Mouse (Mus musculus) adrenal gland, adult 8-10 months (tissue): ENCODE data around the gene Spem2. TPM values are rescaled to one million over a fixed set of nuclear protein-coding genes. Genes with fewer than 3 reads are reported as not detected.

Experiments
- DNase-seq: peaks from one replicate; pipeline ENCODE4 v3.0.0; 2022
- total RNA-seq, 4 experiments: library from RNA; stranded (reverse); gene quantifications; 2 replicates each; pipeline ENCODE4 v1.2.4; 2022

The Spem2 gene
- total RNA-seq, 4 experiments from 2014 or later = not detected

DNA sequence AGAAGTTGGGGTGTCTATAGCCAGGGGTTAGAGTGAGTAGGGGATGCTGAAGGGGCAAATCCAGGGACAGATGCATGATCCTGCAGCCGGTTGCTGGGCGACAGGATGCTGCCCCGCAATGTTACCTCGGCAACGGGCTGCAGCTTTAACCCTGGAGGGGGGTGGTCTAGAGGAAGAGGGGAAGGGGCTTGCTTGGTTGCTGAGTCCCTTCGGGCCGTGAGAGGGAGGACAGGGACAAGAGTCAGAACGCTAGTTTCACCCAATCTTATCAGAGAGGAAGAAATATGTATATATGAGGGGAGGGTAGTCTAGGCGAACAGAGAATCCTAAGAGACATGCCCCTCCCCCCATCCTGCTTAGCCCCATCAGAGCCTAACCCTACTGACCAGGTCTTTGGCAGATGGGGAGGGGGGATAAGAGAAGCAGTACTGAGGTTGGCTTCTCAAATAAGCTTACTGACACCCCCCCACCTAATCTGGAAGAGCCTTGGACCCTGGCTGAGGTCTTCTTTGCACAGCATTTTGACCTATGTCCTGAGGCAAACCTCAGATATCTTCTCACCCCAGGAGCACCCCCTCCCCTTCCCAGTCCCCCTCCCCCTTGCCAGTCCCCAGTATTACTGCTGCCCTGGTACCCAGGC lies 17.2 kb upstream of the Spem2 start:
- DNase-seq = no peak

DNA sequence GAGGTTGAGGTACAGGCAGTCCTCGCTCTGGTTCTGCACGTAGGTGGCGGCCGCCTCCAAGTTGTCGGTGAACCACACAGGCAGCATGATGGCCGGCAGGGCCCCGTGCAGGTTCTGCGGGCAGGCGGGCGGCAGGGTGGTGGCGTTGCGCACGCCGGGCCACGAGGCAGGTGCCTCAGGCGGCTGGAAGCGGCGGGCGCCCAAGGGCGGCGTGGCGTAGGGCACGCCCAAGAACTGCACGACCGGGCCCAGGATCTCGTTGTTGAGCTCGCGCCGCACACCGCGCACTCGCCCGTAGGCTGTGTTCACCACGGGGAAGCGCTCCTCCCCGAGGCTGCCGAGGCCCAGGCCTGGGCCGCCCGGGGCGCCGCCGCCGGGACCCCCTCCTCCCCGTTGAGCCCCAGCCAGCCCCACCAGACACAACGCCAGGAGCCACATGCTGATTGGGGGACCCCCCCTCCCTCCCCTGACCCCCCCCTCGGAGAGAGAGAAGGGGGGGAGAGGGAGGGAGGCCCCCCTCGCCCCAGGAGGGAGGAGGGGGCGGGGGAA lies 15.8 kb upstream of the Spem2 start:
- no peak for DNase-seq

DNA sequence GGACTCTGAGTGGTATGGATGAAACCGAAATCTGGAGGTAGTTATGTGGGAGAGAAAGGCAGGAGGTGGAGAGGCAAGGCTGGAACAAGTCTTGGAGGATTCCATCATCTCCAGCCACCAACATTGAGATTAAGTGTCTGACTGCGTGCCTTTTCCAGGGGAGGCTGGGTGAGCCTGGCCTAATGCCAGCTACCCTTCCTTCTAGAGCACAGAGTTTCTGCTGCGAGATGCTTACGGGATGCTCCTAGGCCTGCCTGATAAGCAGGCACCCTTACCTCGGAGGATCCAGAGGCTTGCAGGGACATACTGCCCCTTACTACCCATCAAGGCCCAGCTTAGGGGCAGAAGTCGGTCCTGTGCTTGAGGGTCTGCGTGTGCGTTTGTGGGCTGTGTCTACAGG lies 15.3 kb upstream of the Spem2 start:
- no peak for DNase-seq

DNA sequence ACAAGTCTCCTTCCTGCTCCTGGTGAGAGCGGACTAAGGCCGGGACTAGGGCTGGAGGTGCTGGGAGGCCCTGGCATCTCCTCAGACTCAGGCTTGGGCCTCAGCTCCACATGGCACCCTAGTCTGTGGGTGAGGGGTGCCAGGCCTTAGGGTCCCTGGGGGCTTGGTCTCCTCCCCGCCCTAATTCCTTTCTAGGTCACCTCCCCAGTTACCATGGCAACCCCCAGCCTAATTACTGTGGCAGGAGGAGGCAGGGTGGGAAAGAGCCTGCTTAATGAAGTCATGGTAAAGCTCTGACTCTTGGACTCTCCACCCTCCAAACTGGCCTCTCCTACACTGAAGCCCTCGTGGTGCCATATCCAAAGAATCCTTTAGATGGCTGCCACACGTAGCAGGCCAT lies 10.6 kb upstream of the Spem2 start:
- no peak for DNase-seq

DNA sequence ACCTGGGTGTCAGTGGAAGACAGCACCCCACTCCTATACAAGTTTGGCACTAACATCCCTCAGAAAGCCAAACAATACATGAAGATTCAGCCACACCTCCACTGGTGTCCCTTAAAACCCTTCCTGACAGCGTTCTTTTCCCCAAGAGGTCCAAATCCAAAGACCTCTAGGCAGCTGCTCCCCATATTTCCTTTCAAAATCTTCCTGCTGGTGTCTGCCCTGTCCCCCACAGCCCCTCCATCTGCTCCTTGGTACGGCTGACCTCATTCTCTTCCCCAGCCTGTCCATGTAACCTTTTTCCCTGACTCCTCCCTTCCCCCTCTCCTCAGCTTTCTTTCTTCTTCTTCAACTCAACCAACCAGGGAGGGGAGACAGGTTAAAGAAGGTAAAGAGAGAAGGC lies 5.2 kb upstream of the Spem2 start:
- no peak for DNase-seq

DNA sequence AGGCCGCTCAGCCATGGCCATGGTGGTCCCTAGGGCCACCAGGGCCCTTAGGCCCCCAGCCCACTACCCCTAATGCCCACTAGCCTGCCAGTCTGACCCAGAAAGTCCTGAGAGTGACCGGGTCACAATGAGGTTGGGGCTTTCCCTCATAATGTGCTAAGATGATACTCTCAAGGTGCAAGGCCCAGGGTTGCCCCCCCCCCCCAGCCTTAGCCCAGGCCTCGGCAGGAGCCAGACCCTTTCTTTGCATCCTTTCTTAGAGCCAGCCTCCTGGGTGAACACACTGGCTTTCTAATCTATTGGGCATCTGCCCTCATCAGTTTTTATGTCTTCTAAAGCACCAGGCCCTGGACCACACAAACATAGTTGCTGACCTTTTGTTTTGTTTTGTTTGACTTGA lies 3.8 kb upstream of the Spem2 start, which contains the start of gene Spem1:
Gene Spem1, minus strand, starts transcription at position 101 of the 400 bp plus-strand sequence.
- DNase-seq = no peak

DNA sequence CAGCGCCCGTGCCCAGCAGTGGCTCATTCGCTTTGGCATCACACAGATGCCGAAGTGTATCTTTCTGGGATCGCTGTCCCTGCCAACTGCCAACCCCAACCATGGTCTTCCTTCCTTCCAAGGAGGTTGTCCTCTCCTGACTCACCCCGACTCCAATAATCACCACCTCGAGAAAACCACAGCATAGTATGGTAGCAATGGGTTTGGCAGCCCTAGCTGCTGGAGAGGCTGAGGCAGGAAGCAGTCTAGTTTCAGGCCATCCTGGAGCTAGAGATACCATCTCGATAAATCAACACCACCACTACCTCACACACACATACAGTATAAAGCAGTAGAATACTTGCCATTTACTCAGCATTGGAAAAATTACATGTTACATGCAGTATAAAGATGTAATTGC lies 606 bp upstream of the Spem2 start:
- DNase-seq = no peak

DNA sequence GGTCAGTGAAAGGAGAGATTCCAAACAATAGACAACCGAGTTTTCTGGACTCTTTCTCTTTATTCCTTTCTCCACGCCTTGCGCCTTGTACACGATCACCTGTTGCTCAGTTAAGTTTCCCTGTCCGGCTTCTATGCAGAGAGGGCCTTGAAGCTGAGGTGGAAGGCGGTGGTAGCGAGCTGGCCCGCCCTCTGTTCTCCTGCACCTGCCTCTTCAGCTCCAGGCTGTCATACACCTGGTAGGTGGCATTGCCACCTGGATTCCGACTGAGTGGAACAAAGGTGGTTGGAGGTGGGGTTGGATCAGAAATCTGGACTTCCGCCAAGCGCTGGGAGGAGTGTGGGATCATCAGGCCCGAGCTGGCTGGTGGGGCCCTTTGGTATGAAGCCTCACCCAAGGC lies 1.7 kb downstream of the Spem2 start:
- no peak for DNase-seq

DNA sequence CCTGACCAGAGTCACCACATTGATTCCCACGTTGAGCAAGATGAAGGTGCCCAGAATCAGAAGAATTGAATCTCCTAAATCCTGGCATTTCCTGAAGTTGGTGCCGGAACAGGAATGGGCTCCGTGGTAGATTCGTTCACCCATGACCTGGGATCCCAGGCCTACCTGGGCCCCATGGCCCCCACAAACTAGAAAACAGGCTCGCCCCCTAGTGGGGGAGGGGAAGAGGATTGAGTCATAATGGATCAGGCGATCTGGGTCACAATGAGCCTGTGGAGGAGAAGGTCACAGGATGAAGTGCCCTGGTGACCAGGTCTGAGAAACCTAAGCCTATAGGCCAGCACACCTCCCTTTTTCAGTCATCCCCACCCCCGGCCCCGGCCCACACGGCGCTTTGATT lies 3.1 kb downstream of the Spem2 start, which contains the start of gene Gm39566:
Gene Gm39566, minus strand, starts transcription at position 144 of the 400 bp plus-strand sequence.
- DNase-seq = no peak

DNA sequence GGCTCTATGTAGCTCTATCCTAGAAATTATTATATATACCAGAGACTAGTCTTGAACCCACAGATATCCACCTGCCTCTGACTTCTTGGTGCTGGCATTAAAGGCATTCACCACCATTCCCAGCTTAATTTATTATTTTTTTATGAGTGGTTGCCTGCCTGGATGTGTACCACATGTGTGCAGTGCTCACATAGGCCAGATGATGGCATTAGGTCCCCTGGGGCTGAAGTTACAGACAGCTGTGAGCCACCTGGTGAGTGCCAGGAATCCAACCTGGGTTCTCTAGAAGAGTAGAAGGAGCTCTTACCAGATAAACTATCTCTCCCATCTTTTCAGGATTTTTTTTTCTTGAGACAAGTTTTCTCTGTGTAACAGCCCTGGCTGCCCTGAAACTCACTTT lies 8.0 kb downstream of the Spem2 start:
- DNase-seq = no peak

DNA sequence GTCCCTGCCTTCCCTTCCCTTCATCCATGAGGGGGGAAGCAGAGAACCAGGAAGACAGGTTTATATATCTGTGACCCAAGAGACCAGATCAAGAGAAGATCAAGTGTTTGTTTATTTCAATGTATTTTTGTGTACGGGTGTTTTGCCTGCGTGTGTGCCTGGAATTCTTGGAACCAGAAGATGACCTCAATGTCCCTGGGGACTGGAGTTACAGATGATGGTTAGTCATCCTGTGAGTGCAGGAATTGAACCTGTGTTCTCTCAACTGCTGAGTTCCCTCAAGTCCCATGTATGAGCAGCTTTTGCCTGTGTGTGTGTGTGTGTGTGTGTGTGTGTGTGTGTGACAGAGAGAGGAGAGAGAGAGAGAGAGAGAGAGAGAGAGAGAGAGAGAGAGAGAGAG lies 10.6 kb downstream of the Spem2 start:
- no peak for DNase-seq

DNA sequence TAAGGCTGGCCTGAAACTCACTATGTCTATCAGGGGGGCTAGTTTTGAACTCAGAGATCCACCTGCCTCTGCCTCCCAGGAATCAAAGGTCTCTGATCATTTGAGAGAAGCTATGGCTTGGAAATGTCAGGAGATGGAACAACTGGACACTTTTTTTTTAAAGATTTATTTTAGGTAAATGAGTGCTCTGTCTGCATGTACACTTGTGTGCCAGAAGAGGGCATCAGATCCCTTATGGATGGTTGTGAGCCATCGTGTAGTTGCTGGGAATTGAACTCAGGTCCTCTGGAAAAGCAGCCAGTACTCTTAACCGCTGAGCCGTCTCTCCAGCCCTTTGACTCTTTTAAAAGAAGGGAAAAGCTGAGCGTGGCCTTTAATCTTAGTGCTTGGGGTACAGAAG lies 11.9 kb downstream of the Spem2 start:
- no peak for DNase-seq

DNA sequence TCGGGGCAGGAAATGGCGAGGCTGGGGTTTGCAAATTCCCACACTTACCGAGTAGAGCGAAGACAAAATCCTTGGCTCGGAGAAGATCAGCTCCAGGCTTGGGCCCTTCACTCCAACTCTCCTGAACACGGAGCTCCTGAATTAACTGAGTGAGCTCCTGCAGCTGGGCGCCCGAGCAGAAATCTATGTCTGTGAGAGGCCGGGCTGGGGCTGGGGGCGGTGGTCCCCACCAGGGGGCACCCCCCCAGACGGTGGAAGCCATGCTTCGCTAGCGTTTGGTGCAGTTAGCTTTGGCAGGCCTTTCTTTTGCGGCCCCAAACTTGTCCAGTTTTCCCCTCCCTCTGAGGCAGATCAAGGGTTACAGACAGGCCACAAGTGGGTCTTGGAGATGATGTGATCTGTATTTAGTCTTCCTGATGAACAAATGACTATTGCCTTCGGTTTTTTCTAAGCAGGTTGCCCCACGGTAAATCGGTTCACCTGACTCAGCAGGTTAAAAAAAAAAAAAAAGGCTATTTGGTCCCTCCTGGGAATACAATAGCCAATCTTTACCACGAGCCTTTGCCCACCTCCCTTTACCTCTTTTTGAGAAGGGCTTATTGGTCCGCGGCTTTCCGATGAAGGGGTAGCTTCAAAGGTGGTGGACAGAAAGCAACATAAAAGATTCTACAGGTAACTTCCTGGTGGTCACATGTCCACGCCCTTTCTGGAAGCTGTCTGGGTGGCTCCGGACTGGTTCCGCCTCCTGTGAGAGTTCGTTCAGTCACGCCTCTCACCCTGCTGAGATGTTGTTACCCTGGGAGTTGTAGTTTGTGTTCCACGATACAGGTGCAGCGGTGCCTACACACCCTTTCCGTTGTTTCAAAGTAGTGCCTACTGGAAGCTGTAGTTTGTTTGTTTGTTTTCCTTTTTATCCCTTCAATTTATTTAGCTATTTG lies 13.0 kb downstream of the Spem2 start, which contains the start of gene Tmem102:
Gene Tmem102, minus strand, starts transcription at position 653 of the 938 bp plus-strand sequence.
- DNase-seq = no peak

DNA sequence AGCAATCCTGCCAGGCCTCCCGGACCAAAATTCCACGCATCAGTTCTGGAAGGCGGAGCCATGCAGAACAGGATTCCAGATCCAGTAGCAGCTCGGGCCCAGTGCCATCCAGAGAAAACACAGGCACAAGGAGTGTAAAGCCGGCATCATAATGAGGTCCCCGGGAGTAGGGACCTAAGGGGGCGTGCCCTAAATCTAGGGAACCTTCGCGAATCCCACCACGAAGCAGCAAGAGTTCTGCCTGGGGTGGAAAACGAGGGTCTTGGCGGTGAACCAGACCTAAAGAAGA lies 13.7 kb downstream of the Spem2 start:
- no peak for DNase-seq

DNA sequence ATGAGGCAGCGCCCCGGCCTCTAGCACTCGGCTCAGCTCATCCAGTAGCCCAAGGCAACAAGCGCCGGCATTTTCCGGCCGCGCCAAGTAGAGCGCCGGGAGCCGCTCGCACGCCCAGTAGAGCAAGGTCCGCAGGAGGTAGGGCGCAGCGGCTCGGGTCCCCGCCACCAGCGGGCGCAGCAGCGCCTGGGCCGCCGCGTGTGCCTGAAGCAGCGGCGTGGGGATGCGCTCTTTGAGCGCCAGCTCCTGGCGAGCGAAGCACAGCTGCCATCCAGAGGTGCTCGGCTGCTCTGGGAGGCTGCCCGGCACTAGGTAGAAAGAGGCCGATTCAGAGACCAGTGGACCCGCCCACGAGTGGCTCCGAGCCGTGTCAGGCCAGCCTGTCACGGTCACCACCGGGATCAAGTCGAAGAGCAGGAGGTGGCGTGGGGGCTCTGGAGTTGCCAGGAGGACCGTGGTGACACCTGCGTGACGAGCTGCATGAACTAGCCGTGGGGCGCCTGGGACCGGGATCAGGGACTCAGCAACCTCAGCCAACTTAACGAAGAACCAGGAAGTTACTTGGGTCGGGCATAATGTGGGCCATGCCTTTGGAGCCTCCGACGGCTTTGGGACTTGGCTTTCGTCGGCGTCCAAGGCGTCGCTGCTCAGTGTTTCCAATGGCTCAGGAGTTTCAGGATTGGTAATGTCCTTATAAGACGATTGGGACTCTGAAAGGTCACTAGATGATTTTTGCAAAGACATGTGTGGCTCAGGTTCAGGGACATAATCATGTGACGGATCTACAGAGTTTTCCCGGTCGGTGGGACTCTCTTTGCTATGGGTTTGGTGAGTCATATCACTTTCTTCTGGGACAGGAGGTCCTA lies 14.2 kb downstream of the Spem2 start:
- DNase-seq = peak; percentile 77

DNA sequence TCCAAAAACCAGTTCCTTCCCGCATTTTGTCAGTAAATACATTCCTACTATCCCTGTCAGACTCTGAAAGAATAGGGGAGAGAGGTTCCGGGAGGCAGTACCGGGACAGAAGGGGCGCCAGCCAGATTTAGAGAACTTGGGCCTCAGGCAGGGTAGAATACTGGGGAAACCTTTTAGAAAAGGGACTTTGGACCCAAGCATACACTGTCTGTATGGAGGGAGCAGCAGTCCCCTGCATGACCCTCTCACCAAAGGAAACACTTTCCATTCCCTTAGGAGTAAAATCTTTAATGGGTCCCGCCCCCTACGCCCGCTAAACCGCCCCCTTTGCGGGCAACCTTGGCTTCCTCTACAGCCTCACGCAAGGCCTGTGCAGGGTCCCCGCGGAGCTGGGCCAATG lies 14.9 kb downstream of the Spem2 start:
- no peak for DNase-seq

DNA sequence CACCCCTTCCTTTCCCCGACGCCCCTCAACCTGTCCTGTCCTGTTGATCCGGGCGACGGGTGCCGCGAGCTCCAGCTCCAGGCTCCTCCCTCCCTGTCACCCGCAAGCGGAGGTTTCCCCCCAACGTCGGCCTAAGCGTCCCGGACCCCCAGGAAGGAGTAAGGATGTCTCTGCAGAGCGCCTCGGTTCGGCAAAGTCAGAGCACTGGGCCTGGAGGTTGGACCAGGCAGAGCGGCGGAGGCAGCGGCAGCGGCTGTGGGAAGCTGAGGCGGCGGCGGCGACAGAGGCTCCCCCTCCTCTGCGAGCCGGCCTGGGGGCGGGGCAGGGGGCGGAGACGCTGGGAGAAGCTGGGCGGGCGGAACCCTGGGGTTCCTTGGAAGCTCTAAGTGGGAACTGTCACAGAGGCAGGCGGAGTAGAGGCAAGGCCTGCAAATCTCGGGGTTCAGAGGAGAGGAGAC lies 15.6 kb downstream of the Spem2 start:
- peak; percentile 81 for DNase-seq

DNA sequence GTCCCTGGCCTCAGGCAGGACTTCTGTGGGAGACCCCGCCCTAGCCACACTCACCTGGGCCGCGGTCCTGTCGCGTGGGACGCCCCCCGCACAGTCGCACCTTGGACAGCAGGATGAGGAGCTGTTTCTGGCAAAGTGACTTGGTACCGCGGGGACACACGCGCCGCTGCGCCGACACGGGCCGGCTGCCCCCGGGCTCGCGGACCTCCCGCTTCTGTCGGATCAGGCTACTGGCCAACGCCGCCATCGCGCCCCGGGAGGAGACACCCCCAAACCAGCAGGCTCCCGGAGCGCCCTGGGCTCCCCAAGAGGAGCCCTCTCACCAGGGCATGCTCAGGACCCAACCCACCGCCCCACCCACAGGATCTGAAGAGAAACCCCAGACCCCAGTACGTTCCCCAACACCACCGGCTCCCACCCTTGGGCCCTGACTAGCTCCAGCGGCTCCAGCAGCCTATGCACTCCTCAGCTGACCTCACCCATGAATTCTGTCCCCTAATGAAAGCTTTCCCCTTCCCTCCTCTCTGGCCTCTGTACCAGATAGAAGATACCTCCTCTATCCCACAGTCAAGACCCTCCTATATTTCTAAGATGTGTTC lies 16.8 kb downstream of the Spem2 start, which contains the start of gene Fgf11:
Gene Fgf11, minus strand, starts transcription at position 479 of the 599 bp plus-strand sequence.
- no peak for DNase-seq

DNA sequence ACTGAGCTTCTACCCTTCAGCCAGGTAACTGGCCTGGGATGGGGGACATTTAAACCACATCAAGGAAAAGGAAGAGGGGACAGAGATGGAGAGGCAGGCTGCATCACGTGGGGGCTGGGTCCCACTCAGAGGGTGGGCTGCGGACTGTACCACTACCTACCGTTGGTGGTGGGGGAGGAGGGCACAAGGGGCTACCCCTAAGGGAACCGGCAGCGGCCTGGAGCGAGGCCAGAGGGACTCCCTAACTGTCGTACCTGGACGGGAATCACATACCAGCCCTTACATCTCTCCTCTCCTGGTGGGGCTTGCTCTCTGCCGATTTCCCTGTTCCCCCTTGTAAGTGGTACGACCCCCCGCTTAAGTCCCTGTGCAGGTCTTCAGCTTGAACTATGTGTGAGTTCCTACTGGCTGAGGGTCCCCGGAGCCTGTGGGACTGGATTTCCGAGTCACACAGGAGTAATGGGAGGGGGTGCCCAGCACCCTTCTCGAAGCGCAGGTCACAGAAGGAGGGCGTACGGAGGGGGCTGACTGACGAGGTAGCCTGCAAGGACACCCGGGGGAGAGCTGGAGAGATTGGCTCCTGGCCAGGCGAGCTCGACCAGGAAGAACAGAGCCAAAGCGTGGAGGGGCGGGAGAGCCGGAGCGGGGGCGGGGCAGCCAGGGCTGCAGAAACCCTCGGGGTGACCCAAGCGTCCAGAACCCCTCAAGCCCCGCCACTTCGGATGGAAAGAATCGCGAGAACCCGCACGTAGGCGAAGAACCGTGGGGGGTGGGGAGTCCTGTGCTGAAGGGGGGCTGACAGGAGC lies 17.7 kb downstream of the Spem2 start:
- no peak for DNase-seq

DNA sequence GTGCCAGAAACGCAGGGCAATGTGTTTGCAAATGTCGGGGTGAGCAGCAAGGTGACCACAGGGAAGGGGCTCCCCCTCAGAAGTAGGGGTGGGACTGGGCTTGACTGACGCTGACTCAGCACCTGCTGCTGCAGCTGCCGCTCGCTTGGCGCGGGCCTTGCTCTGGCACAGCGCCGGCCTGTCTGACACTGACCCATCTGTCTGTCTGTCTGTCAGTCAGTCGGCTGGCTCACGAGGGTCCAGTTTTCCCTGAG lies 18.2 kb downstream of the Spem2 start:
- DNase-seq = no peak

DNA sequence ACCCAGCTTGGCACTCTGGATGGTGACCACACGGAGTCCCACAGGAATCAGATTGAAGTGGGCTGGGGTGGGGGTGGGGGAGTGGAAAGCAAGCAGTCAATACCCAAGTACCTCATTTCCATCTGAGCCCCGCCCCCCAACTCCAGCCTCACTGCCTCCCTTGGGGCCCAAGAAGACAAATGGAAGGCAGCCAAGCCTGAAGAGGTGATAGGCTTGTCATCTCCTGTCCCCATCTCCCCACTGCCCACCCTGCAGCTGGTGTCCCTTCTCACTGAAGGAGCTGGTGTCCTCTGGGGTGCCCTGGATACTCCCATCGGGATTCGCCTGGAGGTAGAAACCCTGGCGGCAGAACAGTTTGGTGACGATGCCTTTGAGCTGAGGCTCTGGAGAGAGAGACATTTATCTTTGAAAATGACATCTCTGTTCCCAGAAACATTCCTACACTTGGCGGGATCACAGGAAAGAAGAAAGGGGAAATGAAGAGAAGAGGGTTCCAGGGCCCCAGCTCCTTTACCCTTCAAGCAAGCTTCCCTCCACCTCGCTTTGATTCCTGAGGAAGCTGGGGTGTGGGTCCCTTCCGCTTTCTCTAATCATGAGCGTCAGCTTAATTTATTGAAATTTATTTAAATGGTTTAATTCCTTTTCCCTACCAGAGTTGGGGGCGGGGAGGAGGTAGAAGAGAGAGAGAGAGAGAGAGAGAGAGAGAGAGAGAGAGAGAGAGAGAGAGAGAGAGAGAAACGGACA lies 18.7 kb downstream of the Spem2 start:
- no peak for DNase-seq
